Mouse (Mus musculus): Measurements from ENCODE around the gene Rorb. TPM values are rescaled to one million over a fixed set of nuclear protein-coding genes. Genes with fewer than 3 reads are reported as not detected.

Rorb gene
- polyA plus RNA-seq, 1 experiment from 2014 or later, result 4.2 TPM

- peaks cover 14% of the 10 kb centered on the region; the same call in 1 of the 2 replicates for H3K27me3 ChIP-seq (ENCODE audit: control insufficient read depth, insufficient read depth, low read length)
- H3K9me3 ChIP-seq (ENCODE audit: control insufficient read depth, low read length), result no peaks in the 10 kb centered on the region
- 1% methylated on average over 49 of the region's 49 CpGs for WGBS
- ATAC-seq (replicated peaks; ENCODE audit: low FRiP score), result peak; percentile 72
- peak; percentile 73 for DNase-seq (ENCODE audit: low spot score)
- no peaks in the 10 kb centered on the region for H3K36me3 ChIP-seq (ENCODE audit: control insufficient read depth, insufficient read depth, low read length)
- H3K27ac ChIP-seq (ENCODE audit: low read depth, low read length), result no peak overlapping the region
- H3K4me2 ChIP-seq (ENCODE audit: low read depth, low read length, severe bottlenecking), result peak overlapping the region; percentile 86
- H3K4me3 ChIP-seq (ENCODE audit: low read depth, low read length), result peak overlapping the region; percentile 48
- H3K4me1 ChIP-seq (replicated peaks; ENCODE audit: control insufficient read depth, insufficient read depth, low read length), result no peaks in the 10 kb centered on the region; the same call in 1 of the 2 replicates
- peak overlapping the region; percentile 59 for H3K9ac ChIP-seq (ENCODE audit: low read length)
Observed at GRCm38 (mm10) chr19:19110011-19110768, 806 bp downstream of the Rorb start.

DNA sequence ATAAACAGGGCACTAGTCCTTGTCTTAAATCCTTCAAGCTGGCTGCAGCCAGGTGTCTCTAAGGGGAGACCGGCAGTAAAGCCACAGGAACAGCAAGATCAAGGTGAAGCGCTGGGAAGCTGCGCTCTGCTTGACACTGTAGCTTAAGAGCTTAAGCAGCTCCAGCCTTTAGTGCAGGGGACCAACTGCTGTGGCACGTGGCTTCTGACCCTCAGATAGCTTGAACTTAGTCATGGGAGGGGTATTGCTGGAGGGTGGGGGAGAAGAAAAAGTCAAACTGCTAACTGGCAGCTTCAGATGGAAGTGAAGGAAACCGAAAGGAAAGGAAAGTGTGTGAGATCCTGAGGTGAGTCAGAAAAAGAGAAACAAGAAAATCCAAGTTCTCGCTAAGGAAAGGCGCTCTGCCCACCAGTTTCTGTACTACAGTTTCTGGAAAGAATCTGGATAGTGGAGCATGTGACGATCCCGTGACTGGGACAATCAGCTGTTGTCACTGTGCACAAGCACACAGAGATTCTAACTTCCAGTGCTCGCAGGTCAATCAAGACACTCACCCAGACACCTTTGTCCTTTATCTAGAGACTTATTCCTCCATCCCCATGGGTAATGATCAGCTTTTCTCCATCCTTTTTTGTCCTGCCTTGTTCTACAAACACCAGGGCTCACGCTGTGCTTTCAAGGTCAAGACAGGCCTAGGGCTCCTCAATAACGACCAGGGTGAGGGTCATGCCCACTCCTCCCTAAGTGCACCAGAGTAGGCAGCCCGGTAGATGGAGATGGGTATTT, 2.2 kb downstream of the Rorb start:
- no peak overlapping the region for H3K27ac ChIP-seq (ENCODE audit: low read depth, low read length)
- H3K36me3 ChIP-seq (ENCODE audit: control insufficient read depth, insufficient read depth, low read length), result no peaks in the 10 kb centered on the region
- ATAC-seq (replicated peaks; ENCODE audit: low FRiP score), result no peak
- H3K27me3 ChIP-seq (ENCODE audit: control insufficient read depth, insufficient read depth, low read length), result peaks cover 14% of the 10 kb centered on the region; the same call in 1 of the 2 replicates
- DNase-seq (ENCODE audit: low spot score), result no peak
- H3K4me2 ChIP-seq (ENCODE audit: low read depth, low read length, severe bottlenecking), result no peak overlapping the region
- 30% methylated on average over 13 of the region's 13 CpGs for WGBS
- no peak overlapping the region for H3K9ac ChIP-seq (ENCODE audit: low read length)
- no peaks in the 10 kb centered on the region for H3K9me3 ChIP-seq (ENCODE audit: control insufficient read depth, low read length)
- peak overlapping the region; percentile 48; the same call in 1 of the 2 replicates for H3K4me3 ChIP-seq (ENCODE audit: low read depth, low read length)
- no peaks in the 10 kb centered on the region; the same call in 1 of the 2 replicates for H3K4me1 ChIP-seq (replicated peaks; ENCODE audit: control insufficient read depth, insufficient read depth, low read length)

- ATAC-seq (replicated peaks; ENCODE audit: low FRiP score), result no peak
- Histone ChIP-seq H3K27me3 (ENCODE audit: control insufficient read depth, insufficient read depth, low read length) (peaks cover 14% of the 10 kb centered on the region; the same call in 1 of the 2 replicates), H3K9me3 (ENCODE audit: control insufficient read depth, low read length) (no peaks in the 10 kb centered on the region), H3K4me2 (ENCODE audit: low read depth, low read length, severe bottlenecking) (no peak overlapping the region), H3K36me3 (ENCODE audit: control insufficient read depth, insufficient read depth, low read length) (no peaks in the 10 kb centered on the region), H3K4me1 (replicated peaks; ENCODE audit: control insufficient read depth, insufficient read depth, low read length) (no peaks in the 10 kb centered on the region), H3K4me3 (ENCODE audit: low read depth, low read length) (no peak overlapping the region), H3K9ac (ENCODE audit: low read length) (no peak overlapping the region), H3K27ac (ENCODE audit: low read depth, low read length) (no peak overlapping the region)
- no peak for DNase-seq (ENCODE audit: low spot score)
- WGBS, result 68% methylated on average over 2 of the region's 2 CpGs
Observed at GRCm38 (mm10) chr19:19104581-19104980, 6.4 kb downstream of the Rorb start.

DNA sequence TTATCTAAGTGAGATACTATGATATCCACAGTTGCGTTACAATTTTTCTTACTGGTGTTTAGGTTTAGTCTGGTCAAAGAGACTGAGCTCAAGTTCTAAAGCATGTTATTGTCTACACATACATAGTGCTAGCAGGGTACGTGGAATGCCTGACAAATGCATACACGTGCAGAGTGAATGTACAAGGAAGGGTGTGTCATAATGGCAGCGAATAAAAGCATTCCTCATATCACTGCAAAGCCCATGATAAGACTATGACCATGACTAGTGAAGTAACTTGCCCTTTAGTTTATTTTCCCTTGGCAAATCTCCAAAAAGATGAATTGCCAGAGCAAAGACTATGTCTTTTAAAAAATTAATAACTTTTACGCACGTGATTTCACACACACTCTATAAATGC, 13.8 kb downstream of the Rorb start:
- Histone ChIP-seq H3K4me1 (replicated peaks; ENCODE audit: control insufficient read depth, insufficient read depth, low read length) (no peaks in the 10 kb centered on the region), H3K36me3 (ENCODE audit: control insufficient read depth, insufficient read depth, low read length) (no peaks in the 10 kb centered on the region), H3K9me3 (ENCODE audit: control insufficient read depth, low read length) (no peaks in the 10 kb centered on the region), H3K4me3 (ENCODE audit: low read depth, low read length) (no peak overlapping the region), H3K9ac (ENCODE audit: low read length) (no peak overlapping the region), H3K27ac (ENCODE audit: low read depth, low read length) (no peak overlapping the region), H3K4me2 (ENCODE audit: low read depth, low read length, severe bottlenecking) (no peak overlapping the region), H3K27me3 (ENCODE audit: control insufficient read depth, insufficient read depth, low read length) (no peaks in the 10 kb centered on the region)
- DNase-seq (ENCODE audit: low spot score) (no peak), ATAC-seq (replicated peaks; ENCODE audit: low FRiP score) (no peak)
- WGBS, result 89% methylated on average over 6 of the region's 6 CpGs

DNA sequence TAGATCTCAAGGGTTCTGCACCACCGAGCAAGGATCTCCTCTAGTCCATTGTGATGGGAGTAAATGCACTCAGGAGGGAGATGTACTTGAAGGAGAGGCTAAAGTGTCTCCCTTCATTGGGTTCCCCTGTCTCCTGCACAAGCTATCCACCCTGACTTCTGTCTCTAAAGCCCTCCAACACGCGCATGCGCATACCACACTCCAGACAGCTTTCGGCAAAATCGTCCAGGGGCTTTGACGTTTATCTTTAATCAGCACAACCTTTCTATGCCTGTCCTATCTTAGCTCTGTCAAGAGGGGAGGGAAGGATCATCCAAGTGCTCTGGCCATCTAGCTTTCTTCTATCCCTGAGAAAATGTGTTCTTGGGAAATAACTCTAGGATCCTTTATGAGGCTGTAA, 21.6 kb downstream of the Rorb start:
- Histone ChIP-seq H3K36me3 (ENCODE audit: control insufficient read depth, insufficient read depth, low read length) (no peaks in the 10 kb centered on the region), H3K4me2 (ENCODE audit: low read depth, low read length, severe bottlenecking) (no peak overlapping the region), H3K4me1 (replicated peaks; ENCODE audit: control insufficient read depth, insufficient read depth, low read length) (no peaks in the 10 kb centered on the region), H3K27me3 (ENCODE audit: control insufficient read depth, insufficient read depth, low read length) (no peaks in the 10 kb centered on the region), H3K9ac (ENCODE audit: low read length) (no peak overlapping the region), H3K9me3 (ENCODE audit: control insufficient read depth, low read length) (no peaks in the 10 kb centered on the region), H3K4me3 (ENCODE audit: low read depth, low read length) (no peak overlapping the region), H3K27ac (ENCODE audit: low read depth, low read length) (no peak overlapping the region)
- ATAC-seq (replicated peaks; ENCODE audit: low FRiP score) (no peak), DNase-seq (ENCODE audit: low spot score) (no peak)
- WGBS, result 83% methylated on average over 7 of the region's 7 CpGs

DNA sequence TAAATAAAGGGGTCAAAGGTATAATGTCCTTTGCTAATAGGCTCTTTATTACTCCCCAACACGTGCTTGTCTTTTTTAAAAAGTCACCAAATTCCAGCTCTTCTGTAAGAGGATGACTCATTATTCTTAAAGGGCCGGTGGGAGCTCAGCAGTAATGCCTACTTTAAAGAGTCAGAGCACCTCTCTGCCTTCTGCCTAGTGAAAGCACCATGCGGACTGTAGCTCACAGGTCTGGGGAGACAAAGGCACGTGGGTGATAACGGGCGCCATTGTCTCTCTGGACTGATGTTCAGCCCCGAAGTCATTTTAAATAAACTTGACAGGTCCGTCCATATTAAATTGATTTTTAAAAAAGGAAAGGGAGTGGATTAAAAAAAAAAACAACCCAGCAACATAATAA, 33.1 kb downstream of the Rorb start:
- no peak for DNase-seq (ENCODE audit: low spot score)
- H3K4me1 ChIP-seq (replicated peaks; ENCODE audit: control insufficient read depth, insufficient read depth, low read length), result no peaks in the 10 kb centered on the region
- no peak for ATAC-seq (replicated peaks; ENCODE audit: low FRiP score)
- no peak overlapping the region for H3K27ac ChIP-seq (ENCODE audit: low read depth, low read length)
- no peak overlapping the region for H3K4me2 ChIP-seq (ENCODE audit: low read depth, low read length, severe bottlenecking)
- H3K9me3 ChIP-seq (ENCODE audit: control insufficient read depth, low read length), result no peaks in the 10 kb centered on the region
- no peak overlapping the region for H3K9ac ChIP-seq (ENCODE audit: low read length)
- 70% methylated on average over 8 of the region's 8 CpGs for WGBS
- no peaks in the 10 kb centered on the region for H3K36me3 ChIP-seq (ENCODE audit: control insufficient read depth, insufficient read depth, low read length)
- no peak overlapping the region for H3K4me3 ChIP-seq (ENCODE audit: low read depth, low read length)
- H3K27me3 ChIP-seq (ENCODE audit: control insufficient read depth, insufficient read depth, low read length), result no peaks in the 10 kb centered on the region

DNA sequence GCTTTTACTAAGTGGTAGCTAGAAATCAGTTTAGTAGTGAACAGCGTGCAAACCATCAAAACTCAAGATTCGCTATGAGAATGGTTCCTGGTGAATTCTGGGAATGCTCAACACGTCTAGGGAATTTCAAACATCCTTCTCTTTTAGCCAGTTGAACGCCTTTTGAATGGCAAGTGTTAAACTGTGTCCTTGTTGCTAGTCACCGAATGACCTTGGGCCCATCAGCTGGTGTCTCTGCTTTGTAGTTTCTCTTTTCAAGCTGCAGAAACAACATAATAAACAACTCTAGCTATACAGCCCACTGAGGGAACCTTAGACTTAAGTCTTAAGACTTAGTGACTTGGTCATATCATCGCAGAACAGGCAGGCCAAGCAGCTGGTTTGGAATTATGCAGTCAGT, 36.2 kb downstream of the Rorb start:
- no peaks in the 10 kb centered on the region for H3K27me3 ChIP-seq (ENCODE audit: control insufficient read depth, insufficient read depth, low read length)
- H3K9ac ChIP-seq (ENCODE audit: low read length), result no peak overlapping the region
- no peak for ATAC-seq (replicated peaks; ENCODE audit: low FRiP score)
- H3K4me2 ChIP-seq (ENCODE audit: low read depth, low read length, severe bottlenecking), result no peak overlapping the region
- WGBS, result 81% methylated on average over 6 of the region's 6 CpGs
- no peaks in the 10 kb centered on the region for H3K4me1 ChIP-seq (replicated peaks; ENCODE audit: control insufficient read depth, insufficient read depth, low read length)
- H3K27ac ChIP-seq (ENCODE audit: low read depth, low read length), result no peak overlapping the region
- DNase-seq (ENCODE audit: low spot score), result no peak
- no peak overlapping the region for H3K4me3 ChIP-seq (ENCODE audit: low read depth, low read length)
- no peaks in the 10 kb centered on the region for H3K9me3 ChIP-seq (ENCODE audit: control insufficient read depth, low read length)
- H3K36me3 ChIP-seq (ENCODE audit: control insufficient read depth, insufficient read depth, low read length), result no peaks in the 10 kb centered on the region

DNA sequence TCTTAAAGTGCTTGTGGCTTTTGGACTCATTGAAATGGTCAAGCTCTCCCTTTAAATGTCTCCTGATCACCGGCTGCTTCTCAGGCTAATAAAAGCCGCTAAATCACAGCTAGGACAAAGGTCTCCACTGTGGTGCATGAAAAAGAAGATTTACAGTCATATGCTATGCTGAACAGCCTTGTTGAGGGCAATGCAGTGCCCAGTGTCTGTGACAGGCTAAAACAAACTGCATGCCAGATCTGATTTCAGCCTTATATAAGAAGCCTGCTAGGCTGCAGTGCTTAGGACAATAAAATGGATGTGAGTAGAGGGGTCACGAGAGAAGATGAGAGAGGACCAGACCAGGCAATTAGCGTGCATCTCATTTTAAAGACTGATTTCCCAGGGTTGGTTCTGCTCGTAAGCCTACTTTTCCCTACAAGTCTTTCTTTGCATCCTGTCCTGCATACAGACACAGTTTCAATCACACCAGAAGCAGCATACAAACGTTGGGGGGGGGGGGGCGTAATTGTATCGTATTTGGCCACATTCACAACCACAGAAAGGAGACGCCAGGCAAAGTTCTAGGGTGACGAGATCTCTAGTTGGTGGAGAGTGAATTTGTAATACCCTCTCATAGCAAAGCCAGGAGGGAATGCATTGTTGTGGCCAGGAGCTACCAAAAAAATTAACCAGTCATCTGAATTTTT, 52.1 kb downstream of the Rorb start:
- H3K27me3 ChIP-seq (ENCODE audit: control insufficient read depth, insufficient read depth, low read length), result no peaks in the 10 kb centered on the region
- H3K36me3 ChIP-seq (ENCODE audit: control insufficient read depth, insufficient read depth, low read length), result no peaks in the 10 kb centered on the region
- H3K4me3 ChIP-seq (ENCODE audit: low read depth, low read length), result no peak overlapping the region
- H3K9me3 ChIP-seq (ENCODE audit: control insufficient read depth, low read length), result no peaks in the 10 kb centered on the region
- H3K4me1 ChIP-seq (replicated peaks; ENCODE audit: control insufficient read depth, insufficient read depth, low read length), result peaks cover 2% of the 10 kb centered on the region; the same call in 1 of the 2 replicates
- ATAC-seq (replicated peaks; ENCODE audit: low FRiP score), result peak; percentile 88
- peak overlapping the region; percentile 37; the same call in 1 of the 2 replicates for H3K27ac ChIP-seq (ENCODE audit: low read depth, low read length)
- H3K4me2 ChIP-seq (ENCODE audit: low read depth, low read length, severe bottlenecking), result no peak overlapping the region
- no peak overlapping the region for H3K9ac ChIP-seq (ENCODE audit: low read length)
- WGBS, result 54% methylated on average over 10 of the region's 10 CpGs
- no peak for DNase-seq (ENCODE audit: low spot score)

All from forebrain, embryonic 11.5 days (tissue).